Mouse (Mus musculus) spleen, adult 2 months (tissue): ENCODE measurements around the gene Larp4b. TPM values are rescaled to one million over a fixed set of nuclear protein-coding genes. Genes with fewer than 3 reads are reported as not detected.

Experiments
- DNase-seq, 2 experiments: peaks; one replicate each; pipeline versions ENCODE4 v3.0.0 to v3.0.0-alpha.2; 2012 to 2021; ENCODE audit warnings: low spot score in 2 of 2, low read depth in 1 of 2
- H3K27ac ChIP-seq: fragments of 200-500 bp; 2 replicates; pipeline ENCODE4 v1.5.1; 2012; ENCODE audit warnings: low read length, inconsistent platforms; ENCODE audit not compliant: insufficient read depth
- H3K27me3 ChIP-seq: fragments of 200-500 bp; 2 replicates; pipeline ENCODE4 v1.6.1; 2012; ENCODE audit warnings: mild to moderate bottlenecking, moderate library complexity, low read length, inconsistent platforms; ENCODE audit not compliant: control insufficient read depth, insufficient read depth
- H3K36me3 ChIP-seq: fragments of 200-500 bp; 2 replicates; pipeline ENCODE4 v1.6.1; 2012; ENCODE audit warnings: mild to moderate bottlenecking, low read length, inconsistent platforms; ENCODE audit not compliant: control insufficient read depth, insufficient read depth
- H3K4me1 ChIP-seq: fragments of 200-500 bp; 2 replicates; pipeline ENCODE4 v1.6.1; 2011; ENCODE audit warnings: inconsistent platforms; ENCODE audit not compliant: control insufficient read depth, insufficient read depth, insufficient read length
- H3K4me3 ChIP-seq: fragments of 200-500 bp; 2 replicates; pipeline ENCODE4 v1.5.1; 2011; ENCODE audit warnings: mild to moderate bottlenecking, inconsistent platforms; ENCODE audit not compliant: insufficient read depth, insufficient read length; ENCODE audit errors: extremely low read depth
- CTCF ChIP-seq: fragments of 200-500 bp; IDR thresholded peaks from 2 replicates; pipeline ENCODE4 v1.5.1; 2011; ENCODE audit warnings: mild to moderate bottlenecking, inconsistent platforms; ENCODE audit not compliant: insufficient read depth, insufficient read length, insufficient replicate concordance; ENCODE audit errors: extremely low read depth
- POLR2A ChIP-seq: fragments of 200-500 bp; IDR thresholded peaks from 2 replicates; pipeline ENCODE4 v1.6.1; 2011; ENCODE audit warnings: low read depth, low read length, inconsistent platforms
- WGBS: fragments of 180-500 bp; shearing (Covaris S2); methylation state at CpG from one replicate; pipeline ENCODE4 v1.1.7; 2018; 5-methylcytosine and 5-hydroxymethylcytosine counted together
- polyA plus RNA-seq: library from polyadenylated mRNA; depleted of rRNA; stranded (reverse); fragments of >200 nt; gene quantifications from 2 replicates; pipeline ENCODE4 v1.2.3, GENCODE M21; 2012

Gene Larp4b
- polyA plus RNA-seq, 1 experiment: 11.8 TPM

- Histone ChIP-seq H3K36me3 (peaks cover 14% of the 10 kb centered on the region), H3K27ac (no peak overlapping the region)
Observed at GRCm38 (mm10) chr13:9175171-9175570, 81.5 kb downstream of the Larp4b start.

DNA sequence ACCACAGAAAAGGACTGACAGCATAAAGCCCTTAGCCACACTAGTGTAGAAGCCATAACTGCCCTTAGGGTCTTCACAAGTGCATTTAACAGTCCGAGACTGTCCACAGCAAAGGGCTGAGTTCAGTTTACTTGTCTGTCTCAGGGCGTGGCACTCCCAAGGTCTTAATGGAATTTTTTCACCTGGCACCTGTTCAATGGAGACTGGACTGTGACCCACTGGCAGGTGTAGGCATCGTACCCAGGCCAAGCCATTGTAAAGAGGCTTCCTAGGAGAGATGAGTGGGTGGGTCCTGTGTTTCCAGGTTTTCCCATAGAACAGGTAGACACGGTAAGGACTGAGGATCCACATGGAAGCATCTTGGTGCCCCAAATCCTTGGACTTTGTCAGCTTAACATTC lies 84.6 kb downstream of the Larp4b start:
- no peak for DNase-seq
- Histone ChIP-seq H3K36me3 (peaks cover 5% of the 10 kb centered on the region), H3K27ac (no peak overlapping the region), H3K4me3 (no peak overlapping the region), H3K4me1 (peaks cover 6% of the 10 kb centered on the region; the same call in 1 of the 2 replicates), H3K27me3 (no peaks in the 10 kb centered on the region)
- TF ChIP-seq POLR2A (no peak), CTCF (no peak)
- WGBS: 93% methylated on average over 4 of the region's 4 CpGs

More at GRCm38 (mm10) chr13:9175171-9175570, 81.5 kb downstream of the Larp4b start:
- DNase-seq: no peak
- no peak for TF ChIP-seq CTCF
- TF ChIP-seq POLR2A: no peak
- Histone ChIP-seq H3K4me3 (no peak overlapping the region), H3K4me1 (peaks cover 9% of the 10 kb centered on the region; the same call in 1 of the 2 replicates), H3K27me3 (no peaks in the 10 kb centered on the region)
- 93% methylated on average over 5 of the region's 5 CpGs for WGBS

- H3K36me3 ChIP-seq: peaks cover 5% of the 10 kb centered on the region
- peaks cover 5% of the 10 kb centered on the region; the same call in 1 of the 2 replicates for H3K4me1 ChIP-seq
- H3K27me3 ChIP-seq: no peaks in the 10 kb centered on the region
- WGBS: 85% methylated on average over 3 of the region's 3 CpGs
- H3K27ac ChIP-seq: no peak overlapping the region
- H3K4me3 ChIP-seq: no peak overlapping the region
- no peak for DNase-seq
- TF ChIP-seq CTCF: no peak
- TF ChIP-seq POLR2A: no peak
Observed at GRCm38 (mm10) chr13:9178718-9179117, 85.0 kb downstream of the Larp4b start.

DNA sequence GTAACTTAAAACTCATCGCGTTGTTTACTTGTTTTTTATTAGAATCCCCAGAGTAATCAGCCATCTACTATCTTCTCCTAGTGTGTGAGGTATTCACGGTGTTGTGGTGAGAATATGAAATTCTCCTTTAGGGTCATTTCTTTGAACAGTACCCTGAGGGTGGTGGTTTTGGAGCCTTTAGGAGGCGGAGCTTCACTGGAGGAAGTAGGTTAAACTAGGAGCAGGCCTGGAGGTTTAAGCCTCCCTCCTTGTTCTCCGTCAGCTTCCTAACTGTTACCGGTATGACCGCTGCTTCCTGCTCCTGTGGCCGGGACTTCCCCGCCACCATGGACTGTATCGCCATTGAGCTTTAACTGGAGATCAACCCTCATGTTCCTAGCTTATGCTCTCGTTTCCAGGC lies 86.5 kb downstream of the Larp4b start:
- Histone ChIP-seq H3K36me3 (no peaks in the 10 kb centered on the region), H3K27ac (no peak overlapping the region), H3K4me3 (0 out of 2 replicates have a peak overlapping the region, but pooled peaks have one; percentile 16), H3K27me3 (no peaks in the 10 kb centered on the region), H3K4me1 (peaks cover 5% of the 10 kb centered on the region; the same call in 1 of the 2 replicates)
- TF ChIP-seq CTCF (no peak), POLR2A (no peak)
- 6% methylated on average over 11 of the region's 11 CpGs for WGBS
- DNase-seq: no peak

DNA sequence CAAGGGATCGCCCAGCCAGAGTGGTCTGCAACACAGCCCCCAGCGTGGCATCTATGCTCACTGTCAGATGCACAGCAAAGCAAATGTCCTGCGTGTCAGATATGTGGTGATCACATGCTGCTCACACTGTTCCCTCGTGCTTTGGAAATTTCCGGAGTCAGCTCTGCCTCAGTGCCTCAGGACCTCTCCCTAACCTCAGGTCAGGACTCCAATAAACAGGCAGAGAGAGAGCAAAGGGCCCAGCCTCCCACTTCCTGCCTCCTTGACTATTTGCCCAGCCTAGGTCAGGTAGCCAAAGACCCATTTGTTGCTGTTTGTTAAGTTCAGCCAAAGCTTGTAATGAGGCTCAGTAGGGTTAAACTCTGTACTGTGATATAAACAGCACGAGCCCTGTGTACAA lies 87.4 kb downstream of the Larp4b start:
- TF ChIP-seq POLR2A: no peak
- TF ChIP-seq CTCF: no peak
- no peak overlapping the region for H3K4me3 ChIP-seq
- no peaks in the 10 kb centered on the region for H3K27me3 ChIP-seq
- WGBS: 70% methylated on average over 6 of the region's 6 CpGs
- H3K4me1 ChIP-seq: peaks cover 5% of the 10 kb centered on the region; the same call in 1 of the 2 replicates
- no peak for DNase-seq
- no peak overlapping the region for H3K27ac ChIP-seq
- H3K36me3 ChIP-seq: no peaks in the 10 kb centered on the region

DNA sequence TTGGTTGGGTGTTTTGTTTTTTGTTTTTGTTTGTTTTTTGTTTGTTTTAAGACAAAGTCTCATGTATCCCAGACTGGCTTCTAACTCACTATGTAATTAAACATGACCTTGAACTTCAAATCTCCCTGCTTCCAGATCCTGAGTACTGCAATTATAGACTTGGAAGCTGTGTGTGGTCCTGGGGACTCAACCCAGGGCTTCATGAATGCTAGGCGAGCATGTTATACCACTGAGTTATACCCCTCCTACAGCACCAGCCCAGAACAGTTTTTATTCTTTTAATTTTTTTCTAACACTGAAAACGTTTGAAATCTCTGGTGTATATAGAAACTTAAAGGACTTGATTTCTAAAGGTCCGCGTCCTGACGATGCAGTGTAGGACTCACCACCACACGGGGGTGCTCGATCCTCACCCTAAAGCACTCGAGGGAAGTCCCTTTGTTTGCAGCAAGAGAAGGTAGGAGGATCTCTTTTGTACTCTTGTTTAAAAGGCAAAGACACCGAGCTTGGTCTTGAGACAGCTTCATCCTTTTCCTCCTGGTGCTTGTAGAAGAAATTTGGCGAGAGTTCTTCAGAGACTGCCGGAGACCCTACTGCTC lies 88.1 kb downstream of the Larp4b start:
- no peak overlapping the region for H3K27ac ChIP-seq

DNA sequence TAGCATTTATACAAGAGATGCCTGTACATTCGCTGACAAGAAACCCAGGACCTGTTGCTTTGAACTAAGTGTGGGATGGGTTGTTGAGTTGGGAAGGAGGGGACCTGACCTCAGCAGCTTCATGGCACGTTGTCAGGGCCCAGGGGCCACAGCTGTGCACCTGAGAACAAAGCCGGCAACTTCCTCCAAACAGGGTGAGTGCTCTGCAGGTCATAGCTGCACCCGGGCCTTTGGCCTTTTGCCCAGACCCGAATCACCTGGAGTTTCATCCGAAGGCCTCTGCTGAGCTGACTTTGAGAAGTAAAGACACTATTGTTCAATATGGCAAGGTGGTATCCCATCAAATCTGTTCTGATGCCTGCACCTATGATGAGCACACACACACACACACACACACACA lies 90.6 kb downstream of the Larp4b start:
- Histone ChIP-seq H3K4me3 (no peak overlapping the region), H3K27me3 (no peaks in the 10 kb centered on the region), H3K27ac (no peak overlapping the region), H3K36me3 (no peaks in the 10 kb centered on the region), H3K4me1 (peaks cover 5% of the 10 kb centered on the region; the same call in 1 of the 2 replicates)
- 75% methylated on average over 6 of the region's 6 CpGs for WGBS
- TF ChIP-seq CTCF: no peak
- no peak for TF ChIP-seq POLR2A
- DNase-seq: no peak

More for the DNA sequence above, 88.1 kb downstream of the Larp4b start:
- H3K27me3 ChIP-seq: no peaks in the 10 kb centered on the region
- H3K36me3 ChIP-seq: no peaks in the 10 kb centered on the region
- TF ChIP-seq POLR2A (no peak), CTCF (peak; percentile 94; the same call in 1 of the 2 replicates)
- H3K4me3 ChIP-seq: no peak overlapping the region
- H3K4me1 ChIP-seq: peaks cover 5% of the 10 kb centered on the region; the same call in 1 of the 2 replicates
- DNase-seq: peak; percentile 47 to 73
- WGBS: 11% methylated on average over 11 of the region's 11 CpGs
